Mouse (Mus musculus) forebrain, postnatal 0 days (tissue): Measurements from ENCODE around the gene Senp3. TPM values are rescaled to one million over a fixed set of nuclear protein-coding genes. Genes with fewer than 3 reads are reported as not detected.

Experiments used
- ATAC-seq: fragments of 200-750 bp; cut with Nextera tagmentation; 2 replicates; pipeline ENCODE4 v1.8.0; 2017; ENCODE audit warnings: mild to moderate bottlenecking, moderate library complexity
- DNase-seq: peaks from one replicate; pipeline ENCODE4 v3.0.0-alpha.2; 2015
- H3K27ac ChIP-seq: fragments of 300-500 bp; sonication (generic); 2 replicates; pipeline ENCODE4 v1.5.1; 2014; ENCODE audit warnings: low read depth, mild to moderate bottlenecking, antibody characterized with exemption, low read length, moderate library complexity, mixed read lengths
- H3K27me3 ChIP-seq: fragments of 300-500 bp; sonication (generic); 2 replicates; pipeline ENCODE4 v1.6.1; 2014; ENCODE audit warnings: mild to moderate bottlenecking, low read length, mixed read lengths; ENCODE audit not compliant: insufficient read depth
- H3K36me3 ChIP-seq: fragments of 300-500 bp; sonication (generic); 2 replicates; pipeline ENCODE4 v1.6.1; 2014; ENCODE audit warnings: mild to moderate bottlenecking, moderate library complexity; ENCODE audit not compliant: insufficient read depth
- H3K4me1 ChIP-seq: fragments of 300-500 bp; sonication (generic); 2 replicates; pipeline ENCODE4 v1.6.1; 2014; ENCODE audit warnings: antibody characterized with exemption; ENCODE audit not compliant: insufficient read depth
- H3K4me2 ChIP-seq: fragments of 300-500 bp; sonication (generic); 2 replicates; pipeline ENCODE4 v1.6.1; 2014; ENCODE audit warnings: low read depth, mild to moderate bottlenecking, moderate library complexity
- H3K4me3 ChIP-seq: fragments of 300-500 bp; sonication (generic); 2 replicates; pipeline ENCODE4 v1.5.1; 2014; ENCODE audit warnings: low read depth, low read length, mixed read lengths
- H3K9ac ChIP-seq: fragments of 300-500 bp; sonication (generic); 2 replicates; pipeline ENCODE4 v1.6.1; 2014; ENCODE audit warnings: mild to moderate bottlenecking
- H3K9me3 ChIP-seq: fragments of 300-500 bp; sonication (generic); 2 replicates; pipeline ENCODE4 v1.6.1; 2016; ENCODE audit warnings: low read length
- CTCF ChIP-seq: sonication (generic); IDR thresholded peaks from 2 replicates; pipeline ENCODE4 v1.5.1; 2016; ENCODE audit warnings: antibody characterized with exemption, control low read depth, low read depth
- WGBS: fragments of 180-500 bp; shearing (Covaris S2); extraction: QIAGEN DNeasy Blood & Tissue Kit; methylation state at CpG from one replicate; pipeline ENCODE4 v1.1.7; 2014; 5-methylcytosine and 5-hydroxymethylcytosine counted together
- polyA plus RNA-seq: library from polyadenylated mRNA; unstranded; fragments of >200 nt; fragmentation: Nextera tagmentation; extraction: Ambion mirVana; gene quantifications from 2 replicates; pipeline ENCODE4 v1.2.1, GENCODE M21; 2015
- total RNA-seq: library from RNA; depleted of rRNA; stranded (reverse); fragments of >200 nt; gene quantifications from 2 replicates; pipeline ENCODE4 v1.2.3, GENCODE M21; 2014

The Senp3 gene
- total and polyA plus RNA-seq, 2 experiments from 2014 or later: 77.6 to 82.4 TPM

GRCm38 (mm10) chr11:69654760-69655159, 27.1 kb downstream of the Senp3 start:
- WGBS: 56% methylated on average over 9 of the region's 9 CpGs
- Histone ChIP-seq H3K9me3 (no peaks in the 10 kb centered on the region), H3K27ac (no peak overlapping the region), H3K27me3 (no peaks in the 10 kb centered on the region), H3K4me2 (no peak overlapping the region), H3K4me1 (no peaks in the 10 kb centered on the region), H3K36me3 (peaks cover 72% of the 10 kb centered on the region), H3K9ac (no peak overlapping the region), H3K4me3 (no peak overlapping the region)
- no peak for TF ChIP-seq CTCF
- DNase-seq (no peak), ATAC-seq (no peak)

GRCm38 (mm10) chr11:69653399-69653798, 28.5 kb downstream of the Senp3 start:
- Histone ChIP-seq H3K27ac (no peak overlapping the region), H3K4me3 (no peak overlapping the region), H3K4me2 (no peak overlapping the region), H3K9me3 (no peaks in the 10 kb centered on the region), H3K9ac (no peak overlapping the region), H3K36me3 (peaks cover 78% of the 10 kb centered on the region), H3K4me1 (no peaks in the 10 kb centered on the region), H3K27me3 (no peaks in the 10 kb centered on the region)
- TF ChIP-seq CTCF: no peak
- ATAC-seq (no peak), DNase-seq (no peak)
- WGBS: 60% methylated on average over 5 of the region's 5 CpGs

GRCm38 (mm10) chr11:69645860-69646259, 36.0 kb downstream of the Senp3 start:
- Histone ChIP-seq H3K36me3 (peaks cover 90% of the 10 kb centered on the region), H3K27me3 (no peaks in the 10 kb centered on the region), H3K4me3 (no peak overlapping the region), H3K9ac (no peak overlapping the region), H3K4me1 (no peaks in the 10 kb centered on the region), H3K4me2 (no peak overlapping the region), H3K27ac (no peak overlapping the region), H3K9me3 (no peaks in the 10 kb centered on the region)
- WGBS: 95% methylated on average over 5 of the region's 5 CpGs
- ATAC-seq (no peak), DNase-seq (no peak)
- TF ChIP-seq CTCF: no peak

- WGBS: 87% methylated on average over 3 of the region's 3 CpGs
- Histone ChIP-seq H3K9me3 (no peaks in the 10 kb centered on the region), H3K36me3 (peaks cover 11% of the 10 kb centered on the region), H3K27ac (no peak overlapping the region), H3K9ac (no peak overlapping the region), H3K27me3 (no peaks in the 10 kb centered on the region), H3K4me3 (no peak overlapping the region), H3K4me1 (peaks cover 24% of the 10 kb centered on the region), H3K4me2 (0 out of 2 replicates have a peak overlapping the region, but pooled peaks have one; percentile 2)
- DNase-seq (no peak), ATAC-seq (no peak)
- no peak for TF ChIP-seq CTCF
These were observed 46.4 kb downstream of the Senp3 start for GRCm38 (mm10) chr11:69635471-69635870.

- TF ChIP-seq CTCF: no peak
- Histone ChIP-seq H3K4me3 (peak overlapping the region; percentile 89), H3K9ac (peak overlapping the region; percentile 87), H3K36me3 (no peaks in the 10 kb centered on the region), H3K27ac (peak overlapping the region; percentile 93), H3K4me2 (peak overlapping the region; percentile 75), H3K9me3 (no peaks in the 10 kb centered on the region), H3K27me3 (no peaks in the 10 kb centered on the region), H3K4me1 (peaks cover 24% of the 10 kb centered on the region)
- under 1% methylated on average over 34 of the region's 50 CpGs for WGBS
- DNase-seq: peak; percentile 14
- ATAC-seq: peak; percentile 44
These were observed 48.6 kb downstream of the Senp3 start for GRCm38 (mm10) chr11:69633128-69633866.

- H3K9me3 ChIP-seq: no peaks in the 10 kb centered on the region
- ATAC-seq: peak; percentile 97
- TF ChIP-seq CTCF: peak; percentile 90
- H3K9ac ChIP-seq: peak within 1 kb of the TSS; percentile 87
- WGBS: 3% methylated on average over 39 of the region's 56 CpGs
- H3K27ac ChIP-seq: peak within 1 kb of the TSS; percentile 93
- peak within 1 kb of the TSS; percentile 89 for H3K4me3 ChIP-seq
- H3K27me3 ChIP-seq: no peaks in the 10 kb centered on the region
- no peaks in the 10 kb centered on the region for H3K36me3 ChIP-seq
- peak; percentile 100 for DNase-seq
- H3K4me2 ChIP-seq: peak within 1 kb of the TSS; percentile 75
- peaks cover 24% of the 10 kb centered on the region for H3K4me1 ChIP-seq
These were observed 49.4 kb downstream of the Senp3 start, which contains the start of gene Fxr2 for GRCm38 (mm10) chr11:69632284-69633089. Fxr2 (plus strand) TSS chr11:69632990.

GRCm38 (mm10) chr11:69629802-69630201, 52.1 kb downstream of the Senp3 start:
- 69% methylated on average over 1 of the region's 1 CpGs for WGBS
- H3K4me3 ChIP-seq: no peak overlapping the region

More at GRCm38 (mm10) chr11:69629802-69630201, 52.1 kb downstream of the Senp3 start:
- DNase-seq (no peak), ATAC-seq (no peak)
- Histone ChIP-seq H3K4me1 (peaks cover 10% of the 10 kb centered on the region), H3K27me3 (no peaks in the 10 kb centered on the region), H3K9ac (no peak overlapping the region), H3K27ac (no peak overlapping the region), H3K9me3 (no peaks in the 10 kb centered on the region), H3K4me2 (no peak overlapping the region), H3K36me3 (no peaks in the 10 kb centered on the region)
- peak; percentile 44 for TF ChIP-seq CTCF
